Mouse (Mus musculus) myocyte (in vitro differentiated cells): ENCODE results near the gene Slc30a4. TPM values are rescaled to one million over a fixed set of nuclear protein-coding genes. Genes with fewer than 3 reads are reported as not detected.

Source experiments
- H3K27me3 ChIP-seq: one replicate; pipeline ENCODE4 v1.6.1; 2011; ENCODE audit not compliant: control insufficient read depth, insufficient read depth, insufficient read length
- H3K36me3 ChIP-seq: one replicate; pipeline ENCODE4 v1.6.1; 2011; ENCODE audit not compliant: control insufficient read depth, insufficient read depth
- H3K4me2 ChIP-seq: one replicate; pipeline ENCODE4 v1.6.1; 2011; ENCODE audit warnings: low read depth, control low read depth
- H3K4me3 ChIP-seq: one replicate; pipeline ENCODE4 v1.5.1; 2011; ENCODE audit warnings: mild to moderate bottlenecking, control low read depth, moderate library complexity
- H3K79me2 ChIP-seq: one replicate; pipeline ENCODE4 v1.6.1; 2011; ENCODE audit not compliant: control insufficient read depth, insufficient read depth
- H3ac ChIP-seq: one replicate; pipeline ENCODE4 v1.6.1; 2011; ENCODE audit not compliant: control insufficient read depth, insufficient read length
- CEBPB ChIP-seq: IDR thresholded peaks from 2 replicates; pipeline ENCODE4 v1.6.1; 2011; ENCODE audit warnings: mild to moderate bottlenecking, moderate library complexity; ENCODE audit not compliant: poor library complexity, insufficient read depth, severe bottlenecking
- E2F4 ChIP-seq: IDR thresholded peaks from one replicate; pipeline ENCODE4 v1.6.1; 2011; ENCODE audit warnings: mild to moderate bottlenecking, control low read depth, moderate library complexity; ENCODE audit not compliant: insufficient read depth
- MAX ChIP-seq: IDR thresholded peaks from one replicate; pipeline ENCODE4 v1.6.1; 2011; ENCODE audit warnings: low read depth, mild to moderate bottlenecking, control low read depth
- MYOD1 ChIP-seq, 3 experiments: IDR thresholded peaks; one replicate each; pipeline ENCODE4 v1.6.1; 2011; ENCODE audit warnings: control low read depth in 2 of 3, low read depth in 2 of 3, mild to moderate bottlenecking in 2 of 3, moderate library complexity in 1 of 3; ENCODE audit not compliant: insufficient read length in 2 of 3, control insufficient read depth in 1 of 3
- MYOG ChIP-seq, 3 experiments: IDR thresholded peaks; one replicate each; pipeline ENCODE4 v1.6.1; 2011; ENCODE audit warnings: control low read depth in 2 of 3, low read depth in 2 of 3, mild to moderate bottlenecking in 2 of 3; ENCODE audit not compliant: insufficient read length in 2 of 3, control insufficient read depth in 1 of 3, insufficient read depth in 1 of 3
- POLR2A ChIP-seq: IDR thresholded peaks from one replicate; pipeline ENCODE4 v1.6.1; 2011; ENCODE audit warnings: low read depth, mild to moderate bottlenecking, control low read depth, moderate library complexity; ENCODE audit not compliant: insufficient read length
- POLR2AphosphoS2 ChIP-seq: IDR thresholded peaks from one replicate; pipeline ENCODE4 v1.6.1; 2011; ENCODE audit warnings: low read depth, control low read depth; ENCODE audit not compliant: insufficient read length
- REST ChIP-seq: IDR thresholded peaks from one replicate; pipeline ENCODE4 v1.6.1; 2011; ENCODE audit warnings: mild to moderate bottlenecking, control low read depth, moderate library complexity; ENCODE audit not compliant: insufficient read depth, insufficient read length
- SRF ChIP-seq: IDR thresholded peaks from one replicate; pipeline ENCODE4 v1.6.1; 2011; ENCODE audit warnings: low read depth; ENCODE audit not compliant: control insufficient read depth, insufficient read length
- TCF12 ChIP-seq: IDR thresholded peaks from one replicate; pipeline ENCODE4 v1.6.1; 2011; ENCODE audit warnings: mild to moderate bottlenecking, control low read depth; ENCODE audit not compliant: poor library complexity, insufficient read depth, severe bottlenecking
- TCF3 ChIP-seq: IDR thresholded peaks from one replicate; pipeline ENCODE4 v1.6.1; 2011; ENCODE audit warnings: low read depth, control low read depth; ENCODE audit not compliant: insufficient read length
- USF1 ChIP-seq: IDR thresholded peaks from one replicate; pipeline ENCODE4 v1.6.1; 2011; ENCODE audit warnings: low read depth, mild to moderate bottlenecking, control low read depth, moderate library complexity
- polyA plus RNA-seq: library from polyadenylated mRNA; unstranded; fragments of >200 nt; fragmentation: generic; extraction: Trizol; gene quantifications from one replicate; pipeline ENCODE4 v1.2.1, GENCODE M21; 2012; ENCODE audit warnings: missing spikeins

Gene Slc30a4
- polyA plus RNA-seq, 1 experiment: 17.7 TPM

GRCm38 (mm10) chr2:122704572-122704971, 2.1 kb upstream of the Slc30a4 start:
- Histone ChIP-seq H3K79me2 (peaks cover 24% of the 10 kb centered on the region), H3ac (no peak overlapping the region), H3K4me2 (peak overlapping the region; percentile 67), H3K27me3 (no peaks in the 10 kb centered on the region), H3K36me3 (no peaks in the 10 kb centered on the region), H3K4me3 (no peak overlapping the region)
- TF ChIP-seq CEBPB: peak; percentile 94
- no peak for TF ChIP-seq TCF3

- peak overlapping the region; percentile 72 for H3K4me2 ChIP-seq
Measured at GRCm38 (mm10) chr2:122701871-122702180, 637 bp downstream of the Slc30a4 start.

GRCm38 (mm10) chr2:122701012-122701411, 1.5 kb downstream of the Slc30a4 start:
- Histone ChIP-seq H3K27me3 (no peaks in the 10 kb centered on the region), H3K4me2 (peak overlapping the region; percentile 72), H3K4me3 (peak overlapping the region; percentile 83), H3K36me3 (no peaks in the 10 kb centered on the region), H3ac (no peak overlapping the region), H3K79me2 (peaks cover 57% of the 10 kb centered on the region)
- TF ChIP-seq POLR2A (no peak), E2F4 (no peak), TCF12 (no peak), USF1 (no peak), REST (no peak), POLR2AphosphoS2 (no peak), MYOG (IDR thresholded peaks at IDR 0.05; ENCODE audit: control insufficient read depth in 1 of 3, insufficient read depth in 1 of 3, insufficient read length in 2 of 3, low read depth in 2 of 3) (no peak), CEBPB (no peak), SRF (no peak), TCF3 (no peak), MYOD1 (IDR thresholded peaks at IDR 0.05; ENCODE audit: control insufficient read depth in 1 of 3, insufficient read length in 2 of 3, low read depth in 2 of 3) (no peak), MAX (no peak)

More at GRCm38 (mm10) chr2:122701871-122702180, 637 bp downstream of the Slc30a4 start:
- no peak for TF ChIP-seq POLR2A
- H3K27me3 ChIP-seq: no peaks in the 10 kb centered on the region
- H3K4me3 ChIP-seq: peak overlapping the region; percentile 83
- H3K79me2 ChIP-seq: peaks cover 49% of the 10 kb centered on the region
- H3ac ChIP-seq: peak overlapping the region; percentile 92
- H3K36me3 ChIP-seq: no peaks in the 10 kb centered on the region

GRCm38 (mm10) chr2:122697526-122697925, 4.9 kb downstream of the Slc30a4 start:
- H3K36me3 ChIP-seq: peaks cover 7% of the 10 kb centered on the region
- H3K79me2 ChIP-seq: peaks cover 92% of the 10 kb centered on the region
- no peak overlapping the region for H3K4me3 ChIP-seq
- H3K4me2 ChIP-seq: peak overlapping the region; percentile 72
- TF ChIP-seq MAX (no peak), CEBPB (0 out of 2 replicates have a peak, but pooled peaks have one; percentile 32)
- H3ac ChIP-seq: no peak overlapping the region
- H3K27me3 ChIP-seq: no peaks in the 10 kb centered on the region

GRCm38 (mm10) chr2:122686665-122687064, 15.8 kb downstream of the Slc30a4 start:
- Histone ChIP-seq H3K36me3 (peaks cover 40% of the 10 kb centered on the region), H3K79me2 (peaks cover 15% of the 10 kb centered on the region), H3ac (no peak overlapping the region), H3K27me3 (no peaks in the 10 kb centered on the region), H3K4me3 (no peak overlapping the region), H3K4me2 (no peak overlapping the region)
- no peak for TF ChIP-seq REST
- no peak for TF ChIP-seq MYOG (IDR thresholded peaks at IDR 0.05; ENCODE audit: control insufficient read depth in 1 of 3, insufficient read depth in 1 of 3, insufficient read length in 2 of 3, low read depth in 2 of 3)
- no peak for TF ChIP-seq POLR2A
- TF ChIP-seq SRF: no peak
- TF ChIP-seq TCF12: no peak
- TF ChIP-seq POLR2AphosphoS2: no peak
- no peak for TF ChIP-seq CEBPB

- TF ChIP-seq POLR2AphosphoS2 (no peak), CEBPB (no peak), TCF3 (no peak), POLR2A (no peak), TCF12 (no peak), SRF (no peak), MYOG (IDR thresholded peaks at IDR 0.05; ENCODE audit: control insufficient read depth in 1 of 3, insufficient read depth in 1 of 3, insufficient read length in 2 of 3, low read depth in 2 of 3) (no peak), MYOD1 (IDR thresholded peaks at IDR 0.05; ENCODE audit: control insufficient read depth in 1 of 3, insufficient read length in 2 of 3, low read depth in 2 of 3) (no peak), REST (no peak), MAX (no peak), USF1 (no peak), E2F4 (no peak)
- H3ac ChIP-seq: no peak overlapping the region
Measured at GRCm38 (mm10) chr2:122683641-122684040, 18.8 kb downstream of the Slc30a4 start.

More at GRCm38 (mm10) chr2:122683641-122684040, 18.8 kb downstream of the Slc30a4 start:
- no peak overlapping the region for H3K4me3 ChIP-seq
- H3K4me2 ChIP-seq: no peak overlapping the region
- H3K27me3 ChIP-seq: no peaks in the 10 kb centered on the region
- peaks cover 16% of the 10 kb centered on the region for H3K36me3 ChIP-seq
- no peaks in the 10 kb centered on the region for H3K79me2 ChIP-seq
